ENCODE assay signal across 10 mouse cellular contexts in genomic region chr3:34441266-34441665, GRCm38 (mm10).
DNase-seq lines count a peak whose midpoint lies in the region; ATAC-seq and TF ChIP-seq lines count a peak whose summit lies in the region.
"Had no signal": no experiment of that assay in that cellular context is flagged by ENCODE, and none has a peak within 500 bp of the region (broad histone marks: within the 10 kb centered on the region; RNA-seq: fewer than 3 reads in every experiment).

No protein-coding gene starts in this region.

- no peak overlapping the region for H3K27ac ChIP-seq in embryonic facial prominence, embryonic 11.5 days (replicated peaks; ENCODE audit: low read depth, low read length)
- H3K27ac ChIP-seq in hindbrain, postnatal 0 days: peak overlapping the region; percentile 70
- peak overlapping the region; percentile 55; the same call in 1 of the 2 replicates for H3K27ac ChIP-seq in midbrain, postnatal 0 days (ENCODE audit: low read depth, low read length)
- H3K27ac ChIP-seq: liver, embryonic 12.5 days had no signal

- no peak overlapping the region for H3K4me3 ChIP-seq in embryonic facial prominence, embryonic 11.5 days (ENCODE audit: low read depth, low read length)
- no peak overlapping the region for H3K4me3 ChIP-seq in hindbrain, postnatal 0 days (ENCODE audit: low read length)
- no peak overlapping the region for H3K4me3 ChIP-seq in midbrain, postnatal 0 days (ENCODE audit: low read depth, low read length)
- H3K4me3 ChIP-seq: liver, embryonic 12.5 days had no signal

- no peaks in the 10 kb centered on the region for H3K27me3 ChIP-seq in embryonic facial prominence, embryonic 11.5 days (ENCODE audit: control insufficient read depth, insufficient read depth, low read length)
- no peaks in the 10 kb centered on the region for H3K27me3 ChIP-seq in hindbrain, postnatal 0 days (ENCODE audit: insufficient read depth, low read length)
- peaks cover 3% of the 10 kb centered on the region; the same call in 1 of the 2 replicates for H3K27me3 ChIP-seq in midbrain, postnatal 0 days (ENCODE audit: insufficient read depth, low read length)
- H3K27me3 ChIP-seq: liver, embryonic 12.5 days had no signal

- DNase-seq in cerebellum, adult 9-11 months: peak; percentile 39
- peak; percentile 34 for DNase-seq in embryonic facial prominence, embryonic 11.5 days (ENCODE audit: low spot score)
- peak; percentile 63 for DNase-seq in hindbrain, postnatal 0 days (ENCODE audit: low spot score)
- peak; percentile 62 for DNase-seq in midbrain, postnatal 0 days (ENCODE audit: low spot score)
- no peak for DNase-seq in gastrocnemius, adult 18-20 months (ENCODE audit: low spot score)
- DNase-seq in ovary, postnatal 36 days (ENCODE audit: low spot score): no peak
- no peak for DNase-seq in ovary, postnatal 14 days (ENCODE audit: low spot score)
- DNase-seq: gastrocnemius, postnatal 10 days had no signal

- H3K9ac ChIP-seq in embryonic facial prominence, embryonic 11.5 days (replicated peaks; ENCODE audit: low read length): no peak overlapping the region
- no peak overlapping the region for H3K9ac ChIP-seq in hindbrain, postnatal 0 days (replicated peaks; ENCODE audit: low read length)
- H3K9ac ChIP-seq in midbrain, postnatal 0 days (replicated peaks; ENCODE audit: low read length, poor library complexity, severe bottlenecking): no peak overlapping the region
- H3K9ac ChIP-seq: liver, embryonic 12.5 days had no signal

- no peak overlapping the region for H3K4me2 ChIP-seq in embryonic facial prominence, embryonic 11.5 days (ENCODE audit: low read depth, low read length)
- no peak overlapping the region for H3K4me2 ChIP-seq in hindbrain, postnatal 0 days (ENCODE audit: low read depth, low read length)
- H3K4me2 ChIP-seq in midbrain, postnatal 0 days (ENCODE audit: low read depth, low read length, poor library complexity, severe bottlenecking): no peak overlapping the region
- H3K4me2 ChIP-seq: liver, embryonic 12.5 days had no signal

- WGBS in embryonic facial prominence, embryonic 11.5 days: 30% methylated on average over 5 of the region's 5 CpGs
- WGBS in hindbrain, postnatal 0 days: 27% methylated on average over 5 of the region's 5 CpGs
- 51% methylated on average over 5 of the region's 5 CpGs for WGBS in midbrain, postnatal 0 days

- H3K36me3 ChIP-seq in embryonic facial prominence, embryonic 11.5 days (replicated peaks; ENCODE audit: control insufficient read depth, insufficient read depth, low read depth, low read length): no peaks in the 10 kb centered on the region
- H3K36me3 ChIP-seq in hindbrain, postnatal 0 days (ENCODE audit: insufficient read depth, low read length): no peaks in the 10 kb centered on the region
- no peaks in the 10 kb centered on the region for H3K36me3 ChIP-seq in midbrain, postnatal 0 days (ENCODE audit: insufficient read depth, low read length)
- H3K36me3 ChIP-seq: liver, embryonic 12.5 days had no signal

- ATAC-seq in cerebellum, adult (ENCODE audit: insufficient number of reproducible peaks, low FRiP score, low TSS enrichment): no peak
- ATAC-seq in embryonic facial prominence, embryonic 11.5 days (replicated peaks; ENCODE audit: insufficient number of reproducible peaks, low FRiP score, low TSS enrichment, low read depth): peak; percentile 73; the same call in 1 of the 2 replicates
- ATAC-seq in hindbrain, postnatal 0 days: peak; percentile 75
- ATAC-seq in midbrain, postnatal 0 days (ENCODE audit: low FRiP score): peak; percentile 39; the same call in 1 of the 2 replicates
- ATAC-seq: liver, embryonic 12.5 days had no signal

- no peak for TF ChIP-seq CTCF in hindbrain, postnatal 0 days (IDR thresholded peaks at IDR 0.05; ENCODE audit: low read depth)
- no peak for TF ChIP-seq CTCF in midbrain, postnatal 0 days (IDR thresholded peaks at IDR 0.05)

- no peaks in the 10 kb centered on the region for H3K4me1 ChIP-seq in embryonic facial prominence, embryonic 11.5 days (ENCODE audit: control insufficient read depth, insufficient read depth, low read length)
- 0 out of 2 replicates have a peak, but pooled peaks cover 3% of the 10 kb centered on the region for H3K4me1 ChIP-seq in hindbrain, postnatal 0 days (ENCODE audit: insufficient read depth, low read length)
- H3K4me1 ChIP-seq in midbrain, postnatal 0 days (ENCODE audit: insufficient read depth, low read length): no peaks in the 10 kb centered on the region
- H3K4me1 ChIP-seq: liver, embryonic 12.5 days had no signal

- H3K9me3 ChIP-seq in embryonic facial prominence, embryonic 11.5 days (replicated peaks; ENCODE audit: control insufficient read depth, low read length): no peaks in the 10 kb centered on the region
- H3K9me3 ChIP-seq in hindbrain, postnatal 0 days (ENCODE audit: low read length): no peaks in the 10 kb centered on the region
- H3K9me3 ChIP-seq in midbrain, postnatal 0 days (ENCODE audit: low read length): no peaks in the 10 kb centered on the region
- H3K9me3 ChIP-seq: liver, embryonic 12.5 days had no signal

Comparison
In these comparisons a context has a peak if more than half of its experiments do, and no peak if none do; other contexts are left out.
1. DNase-seq: peak in cerebellum, adult 9-11 months (single experiment), embryonic facial prominence, embryonic 11.5 days (single experiment), hindbrain, postnatal 0 days (single experiment) and midbrain, postnatal 0 days (single experiment); none in gastrocnemius, adult 18-20 months (single experiment), ovary, postnatal 36 days (single experiment) and ovary, postnatal 14 days (single experiment).